Mouse (Mus musculus) liver, postnatal 0 days (tissue): ENCODE results near the gene Tpd52l1.

ENCODE experiments used
- CTCF ChIP-seq: sonication (generic); IDR thresholded peaks from 2 replicates; pipeline ENCODE4 v1.5.1; 2016; ENCODE audit warnings: antibody characterized with exemption, low read depth
- EP300 ChIP-seq: IDR thresholded peaks from 2 replicates; pipeline ENCODE4 v1.6.1; 2016; ENCODE audit warnings: antibody characterized with exemption, low read depth, mild to moderate bottlenecking

DNA sequence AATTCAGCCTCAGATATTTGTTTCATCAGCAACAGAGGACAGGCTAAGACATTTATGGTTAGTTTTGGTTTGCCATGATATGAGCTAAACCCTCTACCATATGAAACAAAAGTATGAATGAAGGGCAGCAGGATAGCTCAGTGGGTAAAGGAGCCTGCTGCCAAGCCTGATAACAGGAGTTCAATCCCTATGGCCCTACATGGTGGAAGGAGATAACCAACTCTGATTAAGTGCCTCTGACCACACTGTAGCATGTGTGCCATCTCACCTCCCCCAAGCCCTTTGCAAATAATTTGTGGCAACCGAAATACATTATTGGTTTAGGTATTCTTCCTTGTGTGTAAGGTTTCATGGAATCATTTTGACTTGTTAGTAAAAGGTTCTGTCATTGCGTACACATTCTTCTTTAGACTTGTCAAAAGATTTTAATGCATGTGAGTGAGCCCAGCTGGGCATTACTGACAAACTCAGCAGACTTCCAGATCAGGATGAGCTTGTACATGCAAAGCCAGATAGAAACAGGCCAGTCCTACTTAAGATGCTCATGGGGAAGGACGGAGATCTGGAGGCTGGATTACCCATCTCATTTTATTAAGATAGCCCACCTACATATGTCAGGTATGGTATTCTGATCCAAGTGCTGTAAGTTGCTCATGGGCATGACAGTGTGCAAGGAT, 115.3 kb downstream of the Tpd52l1 start:
- TF ChIP-seq EP300 (no peak), CTCF (no peak)
